Mouse (Mus musculus): ENCODE results near the gene Zfp112. TPM values are rescaled to one million over a fixed set of nuclear protein-coding genes. Genes with fewer than 3 reads are reported as not detected.

Zfp112 gene
- polyA plus RNA-seq, 1 experiment: 5.1 TPM

Other genes starting within 250 kb of the Zfp112 start
- gene Vmn1r177, start 245.9 kb upstream of the Zfp112 start, polyA plus RNA-seq (2012; rRNA removed): not detected in 2 replicates
- gene Vmn1r178, start 220.3 kb upstream of the Zfp112 start, polyA plus RNA-seq (2012; rRNA removed): not detected in 2 replicates
- gene Vmn1r179, start 185.3 kb upstream of the Zfp112 start, polyA plus RNA-seq (2012; rRNA removed): not detected in 2 replicates
- gene Vmn1r180, start 161.7 kb upstream of the Zfp112 start, polyA plus RNA-seq (2012; rRNA removed): not detected in 2 replicates
- gene Vmn1r181, start 137.7 kb upstream of the Zfp112 start, polyA plus RNA-seq (2012; rRNA removed): not detected in 2 replicates
- not detected in 2 replicates for gene V1rd19, start 110.6 kb upstream of the Zfp112 start, polyA plus RNA-seq (2012; rRNA removed)
- not detected in 2 replicates for gene Vmn1r183, start 59.1 kb upstream of the Zfp112 start, polyA plus RNA-seq (2012; rRNA removed)
- gene Zfp180, start 30.4 kb upstream of the Zfp112 start, polyA plus RNA-seq (2012; rRNA removed): 17.2 and 19.1 TPM in 2 replicates
- 10.6 and 12.9 TPM in 2 replicates for gene Zfp235, start 21.9 kb downstream of the Zfp112 start, polyA plus RNA-seq (2012; rRNA removed)
- 1.1 TPM in 2 replicates for gene Zfp114, start 62.7 kb downstream of the Zfp112 start, polyA plus RNA-seq (2012; rRNA removed)
- 4.6 and 5.5 TPM in 2 replicates for gene Zfp111, start 99.1 kb downstream of the Zfp112 start, polyA plus RNA-seq (2012; rRNA removed)
- 4.1 and 4.2 TPM in 2 replicates for gene Zfp109, start 125.2 kb downstream of the Zfp112 start, polyA plus RNA-seq (2012; rRNA removed)
- 3.1 TPM in 2 replicates for gene Zfp108, start 142.5 kb downstream of the Zfp112 start, polyA plus RNA-seq (2012; rRNA removed)
- 6.0 and 6.4 TPM in 2 replicates for gene Zfp93, start 158.1 kb downstream of the Zfp112 start, polyA plus RNA-seq (2012; rRNA removed)
- gene Zfp61, start 188.9 kb downstream of the Zfp112 start, polyA plus RNA-seq (2012; rRNA removed): 16.1 and 18.1 TPM in 2 replicates
- gene Zfp94, start 204.4 kb downstream of the Zfp112 start, polyA plus RNA-seq (2012; rRNA removed): 10.5 and 11.0 TPM in 2 replicates
- gene Tescl, start 221.6 kb downstream of the Zfp112 start, polyA plus RNA-seq (2012; rRNA removed): 0.19 TPM in 2 replicates
- not detected in 2 replicates for gene Lypd5, start 236.9 kb downstream of the Zfp112 start, polyA plus RNA-seq (2012; rRNA removed)